Mouse (Mus musculus): ENCODE measurements around the gene Kpna2. TPM values are rescaled to one million over a fixed set of nuclear protein-coding genes. Genes with fewer than 3 reads are reported as not detected.

The Kpna2 gene
- polyA plus RNA-seq, 1 experiment from 2014 or later = 294 TPM

DNA sequence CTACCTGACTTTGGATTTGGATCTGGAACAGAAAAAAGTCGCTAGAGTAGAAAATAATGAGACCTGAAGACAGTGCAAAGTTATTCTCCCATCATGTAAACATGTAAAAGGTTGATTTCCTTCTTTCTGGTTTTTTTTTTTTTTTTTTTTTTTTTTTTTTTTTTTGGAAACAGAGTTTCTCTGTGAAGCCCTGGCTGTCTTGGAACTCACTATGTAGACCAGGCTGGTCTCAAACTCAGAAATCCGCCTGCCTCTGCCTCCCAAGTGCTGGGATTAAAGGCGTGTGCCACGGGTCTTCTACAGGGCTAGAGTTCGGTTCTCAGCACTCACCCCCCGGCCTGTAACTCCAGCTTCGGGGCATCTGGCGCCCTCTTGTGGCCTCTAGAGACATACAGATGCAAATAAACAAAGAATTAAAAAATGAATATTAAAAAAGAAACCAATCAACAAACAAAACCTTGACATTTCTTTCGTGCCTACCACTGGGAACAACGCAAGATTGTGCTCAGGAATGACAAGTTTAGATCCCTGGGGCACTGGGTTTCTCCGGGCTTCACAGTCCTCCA, 14.8 kb upstream of the Kpna2 start:
- H3K4me1 ChIP-seq (ENCODE audit: control insufficient read depth, insufficient read depth, low read length) = peaks cover 6% of the 10 kb centered on the region; the same call in 1 of the 2 replicates
- H3K4me2 ChIP-seq (ENCODE audit: low read depth, low read length) = no peak overlapping the region
- no peak for DNase-seq (ENCODE audit: low spot score)
- 80% methylated on average over 11 of the region's 11 CpGs for WGBS
- H3K27ac ChIP-seq (replicated peaks; ENCODE audit: low read depth, low read length) = no peak overlapping the region
- no peak for ATAC-seq (ENCODE audit: low read depth)
- no peak overlapping the region for H3K9ac ChIP-seq (ENCODE audit: low read depth, low read length)
- no peaks in the 10 kb centered on the region for H3K9me3 ChIP-seq (ENCODE audit: control insufficient read depth, low read length)
- no peaks in the 10 kb centered on the region for H3K36me3 ChIP-seq (ENCODE audit: control insufficient read depth, insufficient read depth, low read length)
- H3K27me3 ChIP-seq (replicated peaks; ENCODE audit: control insufficient read depth, insufficient read depth, low read length) = no peaks in the 10 kb centered on the region
- no peak overlapping the region for H3K4me3 ChIP-seq (ENCODE audit: low read depth, low read length)

DNA sequence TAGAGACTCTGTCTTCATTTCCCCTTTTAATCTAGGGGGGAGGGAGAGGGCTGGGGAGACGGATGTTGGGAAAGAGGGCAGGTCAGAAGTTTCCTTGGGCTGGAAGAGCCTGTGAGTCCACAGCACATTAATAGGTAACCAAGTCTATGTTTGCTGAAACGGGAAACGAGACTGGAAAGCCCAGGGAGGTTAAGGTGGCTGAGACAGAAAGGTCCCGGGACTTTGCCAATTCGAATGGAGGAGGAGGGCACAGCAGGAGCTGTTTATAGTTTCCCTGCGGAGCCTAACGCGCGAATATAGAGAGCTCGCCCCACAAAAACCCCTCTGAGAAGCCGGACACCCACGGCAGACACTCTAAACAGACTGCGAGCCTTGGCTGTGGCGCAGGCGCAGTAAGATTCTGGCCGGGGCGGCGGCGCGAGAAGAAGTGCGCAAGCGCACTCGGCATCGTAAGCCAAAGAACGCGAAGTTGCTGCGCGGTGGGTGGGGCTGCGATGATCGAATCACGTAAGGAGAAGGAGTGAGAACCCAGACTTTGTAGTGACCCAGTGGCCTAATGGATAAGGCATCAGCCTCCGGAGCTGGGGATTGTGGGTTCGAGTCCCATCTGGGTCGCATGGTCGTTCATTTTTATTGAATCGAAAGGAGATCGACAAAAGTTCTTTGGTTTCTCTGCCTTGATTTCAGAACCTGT, 13.1 kb upstream of the Kpna2 start:
- Histone ChIP-seq H3K9me3 (ENCODE audit: control insufficient read depth, low read length) (no peaks in the 10 kb centered on the region), H3K4me1 (ENCODE audit: control insufficient read depth, insufficient read depth, low read length) (peaks cover 6% of the 10 kb centered on the region; the same call in 1 of the 2 replicates), H3K4me2 (ENCODE audit: low read depth, low read length) (peak overlapping the region; percentile 71), H3K27ac (replicated peaks; ENCODE audit: low read depth, low read length) (peak overlapping the region; percentile 98), H3K4me3 (ENCODE audit: low read depth, low read length) (peak overlapping the region; percentile 60), H3K36me3 (ENCODE audit: control insufficient read depth, insufficient read depth, low read length) (no peaks in the 10 kb centered on the region), H3K27me3 (replicated peaks; ENCODE audit: control insufficient read depth, insufficient read depth, low read length) (no peaks in the 10 kb centered on the region), H3K9ac (ENCODE audit: low read depth, low read length) (peak overlapping the region; percentile 81)
- under 1% methylated on average over 37 of the region's 37 CpGs for WGBS
- ATAC-seq (ENCODE audit: low read depth) (peak; percentile 96), DNase-seq (ENCODE audit: low spot score) (peak; percentile 96)

GRCm38 (mm10) chr11:107011669-107012323, 12.5 kb upstream of the Kpna2 start:
- Histone ChIP-seq H3K4me1 (ENCODE audit: control insufficient read depth, insufficient read depth, low read length) (peaks cover 6% of the 10 kb centered on the region; the same call in 1 of the 2 replicates), H3K27me3 (replicated peaks; ENCODE audit: control insufficient read depth, insufficient read depth, low read length) (no peaks in the 10 kb centered on the region), H3K27ac (replicated peaks; ENCODE audit: low read depth, low read length) (peak overlapping the region; percentile 98), H3K4me3 (ENCODE audit: low read depth, low read length) (peak overlapping the region; percentile 60), H3K4me2 (ENCODE audit: low read depth, low read length) (peak overlapping the region; percentile 71), H3K9ac (ENCODE audit: low read depth, low read length) (peak overlapping the region; percentile 81), H3K36me3 (ENCODE audit: control insufficient read depth, insufficient read depth, low read length) (no peaks in the 10 kb centered on the region), H3K9me3 (ENCODE audit: control insufficient read depth, low read length) (no peaks in the 10 kb centered on the region)
- DNase-seq (ENCODE audit: low spot score) (no peak), ATAC-seq (ENCODE audit: low read depth) (no peak)
- 26% methylated on average over 18 of the region's 18 CpGs for WGBS

DNA sequence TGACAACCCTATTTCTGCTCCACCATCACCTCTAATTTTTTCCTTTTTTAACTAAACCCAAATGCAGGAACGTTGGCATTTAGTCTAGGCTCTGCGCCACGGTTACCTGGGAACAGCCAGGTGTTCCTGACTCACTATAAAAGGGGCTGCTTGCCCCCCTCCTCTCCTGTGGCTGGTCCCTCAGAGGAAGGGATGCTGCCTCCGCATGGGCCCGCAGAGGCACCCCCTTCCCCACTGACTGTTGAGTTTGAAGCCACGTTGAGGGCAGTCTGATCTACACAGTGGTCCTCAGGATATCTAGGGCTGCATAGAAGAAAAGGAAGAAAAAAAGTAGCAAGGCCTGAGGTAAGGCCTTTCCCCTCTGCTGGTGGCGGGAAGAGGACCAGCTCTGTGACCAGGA, 11.8 kb upstream of the Kpna2 start:
- no peak overlapping the region for H3K4me3 ChIP-seq (ENCODE audit: low read depth, low read length)
- no peak overlapping the region for H3K9ac ChIP-seq (ENCODE audit: low read depth, low read length)
- H3K4me1 ChIP-seq (ENCODE audit: control insufficient read depth, insufficient read depth, low read length) = peaks cover 6% of the 10 kb centered on the region; the same call in 1 of the 2 replicates
- H3K9me3 ChIP-seq (ENCODE audit: control insufficient read depth, low read length) = no peaks in the 10 kb centered on the region
- H3K27me3 ChIP-seq (replicated peaks; ENCODE audit: control insufficient read depth, insufficient read depth, low read length) = no peaks in the 10 kb centered on the region
- peak overlapping the region; percentile 71; the same call in 1 of the 2 replicates for H3K4me2 ChIP-seq (ENCODE audit: low read depth, low read length)
- no peaks in the 10 kb centered on the region for H3K36me3 ChIP-seq (ENCODE audit: control insufficient read depth, insufficient read depth, low read length)
- WGBS = 77% methylated on average over 7 of the region's 7 CpGs
- ATAC-seq (ENCODE audit: low read depth) (no peak), DNase-seq (ENCODE audit: low spot score) (no peak)
- H3K27ac ChIP-seq (replicated peaks; ENCODE audit: low read depth, low read length) = no peak overlapping the region

DNA sequence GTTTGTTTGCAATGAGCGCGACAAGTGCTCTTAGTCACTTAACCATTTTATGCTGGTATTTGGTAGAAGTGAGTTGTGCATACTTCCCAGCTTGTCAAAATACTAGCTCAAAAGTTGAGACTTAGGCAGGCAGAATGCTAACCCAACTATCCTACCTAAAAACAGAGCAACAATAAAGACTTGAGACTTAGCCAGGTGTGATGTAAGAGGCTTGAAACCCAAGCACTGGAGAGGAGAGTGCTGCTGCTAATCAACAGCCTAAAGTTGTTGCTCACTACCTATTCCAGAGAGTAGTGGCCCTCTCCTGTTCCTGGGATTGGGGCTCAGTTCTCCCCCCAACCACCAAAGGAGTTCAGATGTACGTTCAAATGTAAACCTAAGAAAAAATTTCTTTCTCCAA, 11.1 kb upstream of the Kpna2 start:
- no peak for ATAC-seq (ENCODE audit: low read depth)
- Histone ChIP-seq H3K27ac (replicated peaks; ENCODE audit: low read depth, low read length) (no peak overlapping the region), H3K9ac (ENCODE audit: low read depth, low read length) (no peak overlapping the region), H3K9me3 (ENCODE audit: control insufficient read depth, low read length) (no peaks in the 10 kb centered on the region), H3K36me3 (ENCODE audit: control insufficient read depth, insufficient read depth, low read length) (no peaks in the 10 kb centered on the region), H3K4me3 (ENCODE audit: low read depth, low read length) (no peak overlapping the region), H3K27me3 (replicated peaks; ENCODE audit: control insufficient read depth, insufficient read depth, low read length) (no peaks in the 10 kb centered on the region), H3K4me2 (ENCODE audit: low read depth, low read length) (no peak overlapping the region), H3K4me1 (ENCODE audit: control insufficient read depth, insufficient read depth, low read length) (peaks cover 6% of the 10 kb centered on the region; the same call in 1 of the 2 replicates)
- 97% methylated on average over 3 of the region's 3 CpGs for WGBS
- no peak for DNase-seq (ENCODE audit: low spot score)

GRCm38 (mm10) chr11:107005538-107005937, 6.2 kb upstream of the Kpna2 start:
- H3K36me3 ChIP-seq (ENCODE audit: control insufficient read depth, insufficient read depth, low read length) = no peaks in the 10 kb centered on the region
- H3K4me2 ChIP-seq (ENCODE audit: low read depth, low read length) = no peak overlapping the region
- no peaks in the 10 kb centered on the region for H3K9me3 ChIP-seq (ENCODE audit: control insufficient read depth, low read length)
- no peak overlapping the region for H3K4me3 ChIP-seq (ENCODE audit: low read depth, low read length)
- no peaks in the 10 kb centered on the region for H3K27me3 ChIP-seq (replicated peaks; ENCODE audit: control insufficient read depth, insufficient read depth, low read length)
- DNase-seq (ENCODE audit: low spot score) (peak; percentile 40), ATAC-seq (ENCODE audit: low read depth) (no peak)
- 74% methylated on average over 1 of the region's 1 CpGs for WGBS
- no peak overlapping the region for H3K27ac ChIP-seq (replicated peaks; ENCODE audit: low read depth, low read length)
- no peak overlapping the region for H3K9ac ChIP-seq (ENCODE audit: low read depth, low read length)
- H3K4me1 ChIP-seq (ENCODE audit: control insufficient read depth, insufficient read depth, low read length) = no peaks in the 10 kb centered on the region

GRCm38 (mm10) chr11:107001760-107002675, 2.7 kb upstream of the Kpna2 start:
- H3K9me3 ChIP-seq (ENCODE audit: control insufficient read depth, low read length) = no peaks in the 10 kb centered on the region
- H3K4me1 ChIP-seq (ENCODE audit: control insufficient read depth, insufficient read depth, low read length) = 0 out of 2 replicates have a peak, but pooled peaks cover 10% of the 10 kb centered on the region
- H3K36me3 ChIP-seq (ENCODE audit: control insufficient read depth, insufficient read depth, low read length) = no peaks in the 10 kb centered on the region
- H3K27ac ChIP-seq (replicated peaks; ENCODE audit: low read depth, low read length) = no peak overlapping the region
- WGBS = 37% methylated on average over 7 of the region's 8 CpGs
- no peak overlapping the region for H3K4me3 ChIP-seq (ENCODE audit: low read depth, low read length)
- no peak overlapping the region for H3K9ac ChIP-seq (ENCODE audit: low read depth, low read length)
- DNase-seq (ENCODE audit: low spot score) (peak; percentile 76), ATAC-seq (ENCODE audit: low read depth) (peak; percentile 24; the same call in 1 of the 2 replicates)
- H3K27me3 ChIP-seq (replicated peaks; ENCODE audit: control insufficient read depth, insufficient read depth, low read length) = no peaks in the 10 kb centered on the region
- H3K4me2 ChIP-seq (ENCODE audit: low read depth, low read length) = no peak overlapping the region

DNA sequence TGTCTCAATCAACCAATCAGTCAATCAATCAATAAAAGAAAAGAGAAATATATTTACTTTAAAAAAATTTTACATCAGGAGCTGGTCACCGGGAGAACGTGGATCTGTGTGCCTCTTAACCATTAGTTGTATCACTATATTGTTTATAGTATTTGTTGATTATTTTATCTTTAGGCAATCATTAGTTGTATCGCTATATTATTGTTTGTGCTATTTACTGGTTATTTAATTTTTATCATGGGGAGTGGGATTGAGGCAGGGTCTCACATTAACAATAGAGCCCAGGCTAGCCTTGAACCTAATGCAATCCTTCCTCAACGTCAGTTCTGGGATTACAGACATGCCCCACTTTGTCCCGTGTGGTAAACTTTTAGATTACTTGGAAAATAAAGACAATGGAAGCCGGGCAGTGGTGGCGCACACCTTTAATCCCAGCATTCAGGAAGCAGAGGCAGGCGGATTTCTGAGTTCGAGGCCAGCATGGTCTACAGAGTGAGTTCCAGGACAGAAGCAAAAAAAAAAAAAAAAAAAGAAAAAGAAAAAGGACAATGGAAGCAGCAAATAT, 690 bp upstream of the Kpna2 start:
- Histone ChIP-seq H3K36me3 (ENCODE audit: control insufficient read depth, insufficient read depth, low read length) (peaks cover 19% of the 10 kb centered on the region), H3K27ac (replicated peaks; ENCODE audit: low read depth, low read length) (peak overlapping the region; percentile 80; the same call in 1 of the 2 replicates), H3K4me2 (ENCODE audit: low read depth, low read length) (peak overlapping the region; percentile 69), H3K9ac (ENCODE audit: low read depth, low read length) (peak overlapping the region; percentile 68), H3K4me3 (ENCODE audit: low read depth, low read length) (peak overlapping the region; percentile 95), H3K4me1 (ENCODE audit: control insufficient read depth, insufficient read depth, low read length) (0 out of 2 replicates have a peak, but pooled peaks cover 10% of the 10 kb centered on the region), H3K27me3 (replicated peaks; ENCODE audit: control insufficient read depth, insufficient read depth, low read length) (no peaks in the 10 kb centered on the region), H3K9me3 (ENCODE audit: control insufficient read depth, low read length) (no peaks in the 10 kb centered on the region)
- ATAC-seq (ENCODE audit: low read depth) (no peak), DNase-seq (ENCODE audit: low spot score) (no peak)
- 84% methylated on average over 9 of the region's 9 CpGs for WGBS

Data from embryonic facial prominence, embryonic 14.5 days (tissue).